Mouse (Mus musculus): ENCODE results near the gene Svip. TPM values are rescaled to one million over a fixed set of nuclear protein-coding genes. Genes with fewer than 3 reads are reported as not detected.

Svip gene
- total and polyA plus RNA-seq, 3 experiments: not detected

DNA sequence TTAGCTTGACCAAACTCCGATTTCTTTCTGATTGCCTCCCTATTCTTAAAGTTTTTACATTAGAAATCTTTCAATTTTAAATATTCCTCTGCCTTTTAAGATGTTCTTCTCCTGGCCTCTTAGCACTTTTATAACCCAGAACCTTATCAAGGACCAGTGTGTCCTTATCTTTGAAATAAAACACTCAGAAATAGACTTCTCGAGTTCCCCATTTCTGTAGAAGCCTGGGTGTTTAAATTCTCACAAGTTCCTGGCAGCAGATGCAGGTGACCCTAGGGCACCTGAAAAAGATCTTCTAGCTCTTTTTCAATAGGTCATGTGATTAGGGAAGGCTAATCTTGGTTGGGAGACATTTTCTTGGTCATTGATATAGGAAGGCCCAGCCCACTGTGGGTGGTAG lies 1.3 kb upstream of the Svip start:
- H3K4me2 ChIP-seq (ENCODE audit: insufficient read depth, low read depth, poor library complexity, severe bottlenecking): no peak overlapping the region
- dilution Hi-C loops (cut with MboI; ENCODE audit: extremely low pct_ligation_motif_present, extremely low pct_unique_long_range_greater_than_20kb, low sequenced_read_pairs): no loop called here
- TF ChIP-seq ZMIZ1 (IDR thresholded peaks at IDR 0.05; ENCODE audit: low read depth, low read length): no peak
- no peak for TF ChIP-seq HCFC1 (IDR thresholded peaks at IDR 0.05; ENCODE audit: low read depth, low read length)
- no peak for TF ChIP-seq ZKSCAN1 (IDR thresholded peaks at IDR 0.05; ENCODE audit: borderline replicate concordance, low read depth, low read length)
- TF ChIP-seq IRF4 (IDR thresholded peaks at IDR 0.05; ENCODE audit: low read depth, low read length): no peak
- no peak for TF ChIP-seq ETS1 (conservative IDR thresholded peaks at IDR 0.05; ENCODE audit: low read depth, low read length)
- no peak for TF ChIP-seq NRF1 (IDR thresholded peaks at IDR 0.05; ENCODE audit: low read depth, low read length)
- no peak for TF ChIP-seq PAX5 (IDR thresholded peaks at IDR 0.05; ENCODE audit: low read length)
- TF ChIP-seq UBTF (IDR thresholded peaks at IDR 0.05; ENCODE audit: low read depth, low read length): no peak
- TF ChIP-seq TCF12 (IDR thresholded peaks at IDR 0.05; ENCODE audit: low read depth, low read length): no peak
- TF ChIP-seq E2F4 (IDR thresholded peaks at IDR 0.05; ENCODE audit: insufficient replicate concordance, low read depth, low read length): no peak

GRCm38 (mm10) chr7:52006296-52006630 lies 445 bp upstream of the Svip start:
- Histone ChIP-seq H3K9me3 (replicated peaks; ENCODE audit: low read length) (peaks cover 12% of the 10 kb centered on the region), H3K9ac (ENCODE audit: insufficient read depth, low read depth) (no peak overlapping the region), H3K4me1 (ENCODE audit: control insufficient read depth in 1 of 2, insufficient read depth in 2 of 2) (no peaks in the 10 kb centered on the region), H3K4me2 (ENCODE audit: insufficient read depth, low read depth, poor library complexity, severe bottlenecking) (no peak overlapping the region), H3K36me3 (replicated peaks in 1 of 2; ENCODE audit: control insufficient read depth in 1 of 2, insufficient read depth in 1 of 2, low read length in 1 of 2) (no peaks in the 10 kb centered on the region), H3K27ac (ENCODE audit: insufficient read depth, low read depth) (no peak overlapping the region), H3K4me3 (replicated peaks in 1 of 3; ENCODE audit: low read depth in 2 of 3, low read length in 2 of 3, poor library complexity in 1 of 3) (no peak overlapping the region), H3K27me3 (replicated peaks) (no peaks in the 10 kb centered on the region), H3K79me2 (replicated peaks; ENCODE audit: control insufficient read depth, extremely low read depth, insufficient read depth, poor library complexity, severe bottlenecking) (no peaks in the 10 kb centered on the region)
- in situ Hi-C loops (cut with MboI; ENCODE audit: low pct_ligation_motif_present, low pct_unique_long_range_greater_than_20kb, low sequenced_read_pairs) (no loop called here), dilution Hi-C loops (cut with MboI; ENCODE audit: extremely low pct_ligation_motif_present, extremely low pct_unique_long_range_greater_than_20kb, low sequenced_read_pairs) (no loop called here)
- no peak for TF ChIP-seq RCOR1 (conservative IDR thresholded peaks at IDR 0.05; ENCODE audit: low read depth, low read length)
- TF ChIP-seq POLR2AphosphoS2 (IDR thresholded peaks at IDR 0.05; ENCODE audit: low read depth, low read length): no peak
- no peak for TF ChIP-seq EP300 (IDR thresholded peaks at IDR 0.05; ENCODE audit: low read length)
- no peak for TF ChIP-seq MXI1 (IDR thresholded peaks at IDR 0.05; ENCODE audit: low read depth, low read length)
- TF ChIP-seq RAD21 (IDR thresholded peaks at IDR 0.05; ENCODE audit: low read depth, low read length): no peak
- no peak for TF ChIP-seq JUN (IDR thresholded peaks at IDR 0.05; ENCODE audit: insufficient read depth, low read depth, low read length)
- no peak for TF ChIP-seq NRF1 (IDR thresholded peaks at IDR 0.05; ENCODE audit: low read depth, low read length)
- no peak for DNase-seq (ENCODE audit: extremely low read depth)

More for the DNA sequence above, 1.3 kb upstream of the Svip start:
- no peak for DNase-seq (ENCODE audit: extremely low read depth)
- no peaks in the 10 kb centered on the region for H3K4me1 ChIP-seq (ENCODE audit: control insufficient read depth in 1 of 2, insufficient read depth in 2 of 2)
- no peak overlapping the region for H3K27ac ChIP-seq (ENCODE audit: insufficient read depth, low read depth)
- H3K9ac ChIP-seq (ENCODE audit: insufficient read depth, low read depth): no peak overlapping the region
- H3K4me3 ChIP-seq (replicated peaks in 1 of 3; ENCODE audit: low read depth in 2 of 3, low read length in 2 of 3, poor library complexity in 1 of 3): no peak overlapping the region
- no peaks in the 10 kb centered on the region for H3K36me3 ChIP-seq (replicated peaks in 1 of 2; ENCODE audit: control insufficient read depth in 1 of 2, insufficient read depth in 1 of 2, low read length in 1 of 2)
- peaks cover 12% of the 10 kb centered on the region for H3K9me3 ChIP-seq (replicated peaks; ENCODE audit: low read length)
- in situ Hi-C loops (cut with MboI; ENCODE audit: low pct_ligation_motif_present, low pct_unique_long_range_greater_than_20kb, low sequenced_read_pairs): no loop called here
- H3K27me3 ChIP-seq (replicated peaks): no peaks in the 10 kb centered on the region
- no peaks in the 10 kb centered on the region for H3K79me2 ChIP-seq (replicated peaks; ENCODE audit: control insufficient read depth, extremely low read depth, insufficient read depth, poor library complexity, severe bottlenecking)
